Mouse (Mus musculus) intestine, embryonic 16.5 days (tissue): Measurements from ENCODE around the gene Eef1a2. TPM values are rescaled to one million over a fixed set of nuclear protein-coding genes. Genes with fewer than 3 reads are reported as not detected.
"Not testable (repeated sequence)": the region's sequence is repeated elsewhere in the genome, so short reads cannot be mapped to it uniquely, and the experiment has no call there.

Experiments
- ATAC-seq: fragments of 200-750 bp; cut with Nextera tagmentation; 2 replicates; pipeline ENCODE4 v1.8.0; 2017; ENCODE audit warnings: moderate TSS enrichment, moderate library complexity
- H3K27ac ChIP-seq: fragments of 300-500 bp; sonication (generic); 2 replicates; pipeline ENCODE4 v1.5.1; 2014; ENCODE audit warnings: mild to moderate bottlenecking, low read length
- H3K27me3 ChIP-seq: fragments of 300-500 bp; sonication (generic); replicated peaks from 2 replicates; pipeline ENCODE4 v1.6.1; 2014; ENCODE audit warnings: low read length, control low read depth, mixed read lengths; ENCODE audit not compliant: control insufficient read depth, insufficient read depth
- H3K36me3 ChIP-seq: fragments of 300-500 bp; sonication (generic); 2 replicates; pipeline ENCODE4 v1.6.1; 2014; ENCODE audit warnings: low read length, control low read depth; ENCODE audit not compliant: control insufficient read depth, insufficient read depth
- H3K4me1 ChIP-seq: fragments of 300-500 bp; sonication (generic); 2 replicates; pipeline ENCODE4 v1.6.1; 2014; ENCODE audit warnings: low read length, control low read depth, mixed read lengths; ENCODE audit not compliant: control insufficient read depth, insufficient read depth
- H3K4me2 ChIP-seq: fragments of 300-500 bp; sonication (generic); 2 replicates; pipeline ENCODE4 v1.6.1; 2014; ENCODE audit warnings: low read depth, low read length, control low read depth
- H3K4me3 ChIP-seq: fragments of 300-500 bp; sonication (generic); 2 replicates; pipeline ENCODE4 v1.5.1; 2014; ENCODE audit warnings: mild to moderate bottlenecking, low read length
- H3K9ac ChIP-seq: fragments of 300-500 bp; sonication (generic); 2 replicates; pipeline ENCODE4 v1.6.1; 2014; ENCODE audit warnings: low read depth, low read length
- H3K9me3 ChIP-seq: fragments of 300-500 bp; sonication (generic); 2 replicates; pipeline ENCODE4 v1.6.1; 2016; ENCODE audit warnings: low read length, control low read depth; ENCODE audit not compliant: control insufficient read depth
- WGBS: fragments of 180-500 bp; shearing (Covaris S2); extraction: QIAGEN DNeasy Blood & Tissue Kit; methylation state at CpG from one replicate; pipeline ENCODE4 v1.1.7; 2014; 5-methylcytosine and 5-hydroxymethylcytosine counted together
- polyA plus RNA-seq: library from polyadenylated mRNA; unstranded; fragments of >200 nt; fragmentation: Nextera tagmentation; extraction: Ambion mirVana; gene quantifications from 2 replicates; pipeline ENCODE4 v1.2.1, GENCODE M21; 2015

The Eef1a2 gene
- polyA plus RNA-seq, 1 experiment from 2014 or later: 0.06 TPM

GRCm38 (mm10) chr2:181191385-181191784 lies 34.6 kb upstream of the Eef1a2 start:
- H3K36me3 ChIP-seq, ATAC-seq, H3K27ac ChIP-seq, H3K9ac ChIP-seq, H3K27me3 ChIP-seq, H3K4me2 ChIP-seq, H3K4me3 ChIP-seq, H3K9me3 ChIP-seq: not testable (repeated sequence)
- 84% methylated on average over 3 of the region's 4 CpGs for WGBS
- H3K4me1 ChIP-seq: peaks cover 11% of the 10 kb centered on the region

GRCm38 (mm10) chr2:181189321-181189720 lies 32.5 kb upstream of the Eef1a2 start:
- no peak for ATAC-seq
- H3K36me3 ChIP-seq: no peaks in the 10 kb centered on the region
- no peaks in the 10 kb centered on the region for H3K9me3 ChIP-seq
- 85% methylated on average over 1 of the region's 1 CpGs for WGBS
- H3K27ac ChIP-seq: no peak overlapping the region
- no peaks in the 10 kb centered on the region for H3K27me3 ChIP-seq
- H3K4me1 ChIP-seq: peaks cover 11% of the 10 kb centered on the region
- no peak overlapping the region for H3K4me3 ChIP-seq
- no peak overlapping the region for H3K9ac ChIP-seq
- H3K4me2 ChIP-seq: no peak overlapping the region; the same call in 1 of the 2 replicates

GRCm38 (mm10) chr2:181188681-181189080 lies 31.9 kb upstream of the Eef1a2 start:
- 52% methylated on average over 2 of the region's 2 CpGs for WGBS
- Histone ChIP-seq H3K4me3 (peak overlapping the region; percentile 4; the same call in 1 of the 2 replicates), H3K27me3 (no peaks in the 10 kb centered on the region), H3K36me3 (no peaks in the 10 kb centered on the region), H3K27ac (peak overlapping the region; percentile 38), H3K4me1 (peaks cover 11% of the 10 kb centered on the region), H3K9me3 (no peaks in the 10 kb centered on the region), H3K9ac (peak overlapping the region; percentile 26), H3K4me2 (peak overlapping the region; percentile 95)
- ATAC-seq: 0 out of 2 replicates have a peak, but pooled peaks have one; percentile 7

GRCm38 (mm10) chr2:181187121-181188000 lies 30.5 kb upstream of the Eef1a2 start, which contains the start of gene Ppdpf:
Ppdpf (plus strand) TSS chr2:181187247.
- no peaks in the 10 kb centered on the region for H3K9me3 ChIP-seq
- ATAC-seq: peak; percentile 98
- peak within 1 kb of the TSS; percentile 95 for H3K4me2 ChIP-seq
- peaks cover 11% of the 10 kb centered on the region for H3K4me1 ChIP-seq
- under 1% methylated on average over 64 of the region's 64 CpGs for WGBS
- peak within 1 kb of the TSS; percentile 90 for H3K9ac ChIP-seq
- no peaks in the 10 kb centered on the region for H3K27me3 ChIP-seq
- peak within 1 kb of the TSS; percentile 94 for H3K27ac ChIP-seq
- H3K4me3 ChIP-seq: peak within 1 kb of the TSS; percentile 73
- H3K36me3 ChIP-seq: no peaks in the 10 kb centered on the region

DNA sequence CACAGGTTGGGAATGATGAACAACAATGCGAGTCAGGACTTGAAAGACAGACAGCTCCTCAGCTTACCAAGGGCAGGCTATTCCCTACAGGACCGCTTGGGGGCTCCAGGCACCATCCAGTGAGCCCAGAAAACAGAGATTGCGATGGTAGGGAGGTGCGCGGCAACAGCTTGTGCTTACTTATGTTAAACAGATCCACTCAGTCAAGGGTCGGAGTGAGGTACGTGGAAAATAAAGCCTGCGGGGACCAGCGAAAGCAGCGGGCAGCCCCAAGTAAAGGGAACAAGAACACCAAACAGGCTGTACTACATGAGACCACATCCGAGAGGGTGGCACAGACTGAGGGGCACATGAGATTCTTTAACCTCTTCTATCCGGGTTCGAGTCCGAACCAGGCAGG lies 29.8 kb upstream of the Eef1a2 start:
- H3K4me1 ChIP-seq: peaks cover 11% of the 10 kb centered on the region
- peak overlapping the region; percentile 95 for H3K4me2 ChIP-seq
- WGBS: under 1% methylated on average over 14 of the region's 14 CpGs
- H3K27me3 ChIP-seq: no peaks in the 10 kb centered on the region
- H3K27ac ChIP-seq: peak overlapping the region; percentile 94
- peak overlapping the region; percentile 90 for H3K9ac ChIP-seq
- peak overlapping the region; percentile 73 for H3K4me3 ChIP-seq
- no peaks in the 10 kb centered on the region for H3K36me3 ChIP-seq
- peak; percentile 85 for ATAC-seq
- H3K9me3 ChIP-seq: no peaks in the 10 kb centered on the region

DNA sequence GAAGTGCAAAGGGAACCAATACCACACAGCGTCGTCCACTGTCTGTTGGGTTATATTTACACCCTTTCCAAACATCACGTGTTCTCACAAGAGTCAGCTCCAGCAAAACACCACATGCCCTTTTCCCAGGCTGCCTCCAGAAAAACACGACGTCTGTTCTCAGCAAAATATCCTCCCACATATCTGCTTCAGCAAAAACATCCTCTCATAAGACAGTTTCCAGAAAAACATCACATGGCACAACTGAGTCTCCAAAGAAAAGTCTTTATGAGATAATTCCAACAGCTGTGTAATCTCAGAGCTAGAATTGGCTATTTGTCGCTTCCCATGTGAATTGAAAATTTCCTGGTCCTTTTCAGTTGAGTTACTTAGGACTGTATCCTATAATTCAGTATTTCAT lies 24.1 kb upstream of the Eef1a2 start:
- Histone ChIP-seq H3K36me3 (no peaks in the 10 kb centered on the region), H3K4me1 (no peaks in the 10 kb centered on the region), H3K27me3 (no peaks in the 10 kb centered on the region), H3K27ac (no peak overlapping the region), H3K9ac (no peak overlapping the region), H3K4me3 (no peak overlapping the region), H3K4me2 (no peak overlapping the region), H3K9me3 (no peaks in the 10 kb centered on the region)
- ATAC-seq: no peak
- 65% methylated on average over 6 of the region's 6 CpGs for WGBS

- ATAC-seq: no peak
- H3K9me3 ChIP-seq: no peaks in the 10 kb centered on the region
- no peak overlapping the region for H3K9ac ChIP-seq
- no peak overlapping the region for H3K27ac ChIP-seq
- no peaks in the 10 kb centered on the region for H3K27me3 ChIP-seq
- no peak overlapping the region for H3K4me2 ChIP-seq
- WGBS: 84% methylated on average over 5 of the region's 5 CpGs
- no peaks in the 10 kb centered on the region for H3K4me1 ChIP-seq
- H3K36me3 ChIP-seq: no peaks in the 10 kb centered on the region
- H3K4me3 ChIP-seq: no peak overlapping the region
Observed at GRCm38 (mm10) chr2:181178471-181178870, 21.7 kb upstream of the Eef1a2 start.

DNA sequence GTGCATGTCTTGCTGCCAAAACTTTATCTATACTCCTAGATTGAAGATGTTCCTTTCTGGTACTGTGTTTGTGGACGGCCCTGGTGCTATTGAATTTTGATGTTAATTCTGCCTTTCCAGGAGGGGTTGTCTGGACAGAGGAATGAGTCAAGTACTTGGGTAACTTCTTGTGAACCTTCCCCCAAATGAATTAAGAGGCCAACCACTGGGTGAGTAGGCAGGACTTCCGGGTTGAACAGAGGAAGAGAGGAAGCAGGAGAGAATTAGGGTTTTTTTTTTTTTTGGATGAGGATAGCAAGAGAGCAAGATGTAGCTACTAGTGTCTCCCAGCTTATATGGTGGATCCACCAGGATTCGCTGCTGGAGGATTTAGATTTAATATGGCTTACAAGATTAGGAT lies 21.2 kb upstream of the Eef1a2 start:
- ATAC-seq: no peak
- no peaks in the 10 kb centered on the region for H3K9me3 ChIP-seq
- WGBS: 87% methylated on average over 3 of the region's 3 CpGs
- H3K27ac ChIP-seq: no peak overlapping the region
- no peaks in the 10 kb centered on the region for H3K27me3 ChIP-seq
- H3K4me1 ChIP-seq: no peaks in the 10 kb centered on the region
- no peak overlapping the region for H3K9ac ChIP-seq
- no peak overlapping the region for H3K4me2 ChIP-seq
- no peaks in the 10 kb centered on the region for H3K36me3 ChIP-seq
- no peak overlapping the region for H3K4me3 ChIP-seq

GRCm38 (mm10) chr2:181174646-181175045 lies 17.8 kb upstream of the Eef1a2 start:
- WGBS: 83% methylated on average over 3 of the region's 3 CpGs
- Histone ChIP-seq H3K4me1 (no peaks in the 10 kb centered on the region), H3K9me3 (0 out of 2 replicates have a peak, but pooled peaks cover under 1% of the 10 kb centered on the region)

More at GRCm38 (mm10) chr2:181174646-181175045, 17.8 kb upstream of the Eef1a2 start:
- Histone ChIP-seq H3K9ac (no peak overlapping the region), H3K4me3 (no peak overlapping the region), H3K36me3 (no peaks in the 10 kb centered on the region), H3K27ac (no peak overlapping the region), H3K27me3 (no peaks in the 10 kb centered on the region), H3K4me2 (no peak overlapping the region)
- no peak for ATAC-seq
